Mouse (Mus musculus) hindbrain, postnatal 0 days (tissue): Measurements from ENCODE around the gene Ddx23. TPM values are rescaled to one million over a fixed set of nuclear protein-coding genes. Genes with fewer than 3 reads are reported as not detected.

ENCODE experiments used
- ATAC-seq: fragments of 200-750 bp; cut with Nextera tagmentation; 2 replicates; pipeline ENCODE4 v1.8.0; 2017; ENCODE audit warnings: mild to moderate bottlenecking, moderate TSS enrichment, moderate library complexity
- DNase-seq: peaks from one replicate; pipeline ENCODE4 v3.0.0-alpha.2; 2015; ENCODE audit warnings: low spot score
- H3K27ac ChIP-seq: fragments of 300-500 bp; sonication (generic); 2 replicates; pipeline ENCODE4 v1.5.1; 2014; ENCODE audit warnings: mild to moderate bottlenecking
- H3K27me3 ChIP-seq: fragments of 300-500 bp; sonication (generic); 2 replicates; pipeline ENCODE4 v1.6.1; 2014; ENCODE audit warnings: low read length, mixed read lengths; ENCODE audit not compliant: insufficient read depth
- H3K36me3 ChIP-seq: fragments of 300-500 bp; sonication (generic); 2 replicates; pipeline ENCODE4 v1.6.1; 2014; ENCODE audit warnings: low read length, mixed read lengths; ENCODE audit not compliant: insufficient read depth
- H3K4me1 ChIP-seq: fragments of 300-500 bp; sonication (generic); 2 replicates; pipeline ENCODE4 v1.6.1; 2014; ENCODE audit warnings: antibody characterized with exemption, low read length, mixed read lengths; ENCODE audit not compliant: insufficient read depth
- H3K4me2 ChIP-seq: fragments of 300-500 bp; sonication (generic); 2 replicates; pipeline ENCODE4 v1.6.1; 2014; ENCODE audit warnings: low read depth, mild to moderate bottlenecking, low read length, moderate library complexity, mixed read lengths
- H3K4me3 ChIP-seq: fragments of 300-500 bp; sonication (generic); 2 replicates; pipeline ENCODE4 v1.5.1; 2014; ENCODE audit warnings: low read length
- H3K9ac ChIP-seq: fragments of 300-500 bp; sonication (generic); replicated peaks from 2 replicates; pipeline ENCODE4 v1.6.1; 2014; ENCODE audit warnings: mild to moderate bottlenecking, low read length, moderate library complexity, mixed read lengths
- H3K9me3 ChIP-seq: fragments of 300-500 bp; sonication (generic); 2 replicates; pipeline ENCODE4 v1.6.1; 2016; ENCODE audit warnings: low read length, mixed read lengths
- CTCF ChIP-seq: IDR thresholded peaks from 2 replicates; pipeline ENCODE4 v1.5.1; 2016; ENCODE audit warnings: antibody characterized with exemption, control low read depth, low read depth
- WGBS: fragments of 180-500 bp; shearing (Covaris S2); extraction: QIAGEN DNeasy Blood & Tissue Kit; methylation state at CpG from one replicate; pipeline ENCODE4 v1.1.7; 2014; 5-methylcytosine and 5-hydroxymethylcytosine counted together
- polyA plus RNA-seq: library from polyadenylated mRNA; unstranded; fragments of >200 nt; fragmentation: Nextera tagmentation; extraction: Ambion mirVana; gene quantifications from 2 replicates; pipeline ENCODE4 v1.2.1, GENCODE M21; 2015
- total RNA-seq: library from RNA; depleted of rRNA; stranded (reverse); fragments of >200 nt; gene quantifications from 2 replicates; pipeline ENCODE4 v1.2.3, GENCODE M21; 2014

Gene Ddx23
- total and polyA plus RNA-seq, 2 experiments from 2014 or later: 20.1 to 52.9 TPM

DNA sequence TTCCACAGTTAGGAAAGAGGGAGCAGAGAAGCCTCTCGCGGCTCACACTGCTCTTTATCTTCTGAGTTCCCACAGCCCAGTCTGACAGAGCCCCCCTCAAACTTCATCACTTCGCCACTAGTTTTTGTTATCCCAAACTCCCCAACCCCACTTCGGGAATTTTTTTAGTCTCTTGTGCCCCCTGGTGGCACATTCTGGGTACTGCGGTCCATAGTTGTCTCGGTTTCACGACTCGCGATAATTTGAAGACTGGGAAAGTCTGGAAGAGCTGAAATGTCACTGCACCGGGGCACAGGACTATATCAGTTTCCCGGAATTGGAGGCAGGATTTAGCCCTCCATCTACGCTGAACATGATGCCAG is 45.5 kb downstream of the Ddx23 start:
- WGBS: under 1% methylated on average over 12 of the region's 12 CpGs
- H3K4me1 ChIP-seq: no peaks in the 10 kb centered on the region
- H3K27me3 ChIP-seq: no peaks in the 10 kb centered on the region
- no peak overlapping the region for H3K27ac ChIP-seq
- H3K36me3 ChIP-seq: no peaks in the 10 kb centered on the region
- no peak overlapping the region for H3K9ac ChIP-seq
- TF ChIP-seq CTCF: peak; percentile 91
- ATAC-seq (peak; percentile 78), DNase-seq (peak; percentile 87)
- no peaks in the 10 kb centered on the region for H3K9me3 ChIP-seq
- peak overlapping the region; percentile 11; the same call in 1 of the 2 replicates for H3K4me2 ChIP-seq
- no peak overlapping the region for H3K4me3 ChIP-seq

DNA sequence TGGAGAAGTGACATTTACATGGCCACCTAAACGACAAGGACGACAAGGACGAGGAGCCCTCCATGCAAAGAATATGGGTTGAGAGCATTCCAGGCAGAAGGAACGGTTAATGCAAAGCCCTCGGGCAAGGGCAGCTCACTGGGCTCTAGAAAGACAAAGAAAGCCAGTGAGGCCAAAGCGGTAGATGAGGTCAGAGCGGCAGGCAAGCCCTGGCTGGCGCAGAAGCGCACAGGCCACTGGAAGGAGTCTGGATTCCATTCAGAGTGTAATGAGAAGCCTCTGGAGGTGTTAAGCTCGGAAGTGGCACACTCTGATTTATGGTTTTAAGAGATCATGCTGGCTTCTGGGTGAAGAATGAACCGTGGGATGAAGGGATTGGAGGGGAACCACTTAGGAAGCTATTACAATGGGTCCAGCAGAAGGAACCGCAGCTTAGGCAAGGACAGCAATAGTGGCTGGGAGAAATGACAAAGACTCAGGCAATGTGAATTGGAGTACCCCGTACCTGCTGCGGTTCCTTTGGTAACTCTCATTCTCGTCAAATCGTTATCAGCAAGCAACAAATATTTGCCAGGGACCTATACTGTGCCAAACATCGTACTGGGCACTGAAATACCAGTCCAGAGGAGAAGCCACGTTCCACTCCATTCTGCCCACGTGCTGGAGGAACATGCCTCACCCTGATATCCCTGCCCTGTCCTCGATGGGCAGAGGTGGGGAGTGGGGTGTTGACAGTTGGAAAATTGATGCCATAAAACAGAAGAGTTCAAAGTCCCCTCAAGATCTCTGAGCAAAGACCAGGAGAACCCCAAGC is 46.1 kb downstream of the Ddx23 start:
- H3K9me3 ChIP-seq: no peaks in the 10 kb centered on the region
- H3K9ac ChIP-seq: no peak overlapping the region
- 48% methylated on average over 20 of the region's 20 CpGs for WGBS
- H3K36me3 ChIP-seq: no peaks in the 10 kb centered on the region
- no peak overlapping the region for H3K4me3 ChIP-seq
- no peaks in the 10 kb centered on the region for H3K27me3 ChIP-seq
- H3K4me2 ChIP-seq: 0 out of 2 replicates have a peak overlapping the region, but pooled peaks have one; percentile 11
- H3K4me1 ChIP-seq: no peaks in the 10 kb centered on the region
- 0 out of 2 replicates have a peak, but pooled peaks have one; percentile 12 for ATAC-seq
- no peak overlapping the region for H3K27ac ChIP-seq
- no peak for DNase-seq
- no peak for TF ChIP-seq CTCF

DNA sequence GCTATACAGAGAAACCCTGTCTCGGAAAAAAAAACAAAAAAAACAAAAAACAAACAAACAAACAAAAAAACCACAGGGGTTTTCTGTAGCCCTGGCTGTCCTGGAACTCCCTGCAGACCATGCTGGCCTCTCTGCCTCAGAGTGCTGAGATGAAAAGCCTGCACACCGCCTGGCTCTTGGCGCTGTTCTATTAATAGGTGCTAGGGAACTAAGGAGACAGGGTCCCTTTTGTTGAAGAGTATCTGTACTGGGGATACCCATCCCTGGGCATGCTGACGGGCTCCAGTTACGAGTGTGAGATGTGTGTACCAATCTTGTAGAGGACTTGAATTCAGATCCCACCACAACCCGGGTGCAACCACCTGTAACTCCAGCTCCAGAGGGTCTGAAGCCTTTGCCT is 46.9 kb downstream of the Ddx23 start:
- no peak overlapping the region for H3K27ac ChIP-seq
- no peak for TF ChIP-seq CTCF
- DNase-seq (no peak), ATAC-seq (no peak)
- 60% methylated on average over 6 of the region's 6 CpGs for WGBS
- H3K4me2 ChIP-seq: no peak overlapping the region
- no peak overlapping the region for H3K9ac ChIP-seq
- H3K36me3 ChIP-seq: no peaks in the 10 kb centered on the region
- no peaks in the 10 kb centered on the region for H3K27me3 ChIP-seq
- no peak overlapping the region for H3K4me3 ChIP-seq
- no peaks in the 10 kb centered on the region for H3K4me1 ChIP-seq
- H3K9me3 ChIP-seq: no peaks in the 10 kb centered on the region

DNA sequence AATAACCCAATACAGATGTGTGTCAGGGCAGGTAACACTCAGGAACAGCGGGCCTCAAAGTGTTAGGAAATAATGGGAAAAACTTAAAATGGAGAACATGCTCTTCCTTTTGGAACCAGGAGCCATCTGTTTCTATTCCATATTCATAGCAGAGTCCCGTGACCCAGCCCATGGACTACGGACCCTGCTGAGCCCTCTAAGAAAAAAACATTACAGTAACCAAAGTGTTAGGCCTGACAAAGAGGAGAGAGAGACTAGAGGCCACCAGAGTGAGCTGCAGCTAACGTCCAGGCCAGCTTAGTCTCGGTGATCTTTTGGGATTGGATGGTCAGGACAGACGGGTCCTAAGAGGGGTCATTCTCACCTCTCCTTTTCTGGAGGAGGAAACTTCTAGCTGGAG is 47.7 kb downstream of the Ddx23 start:
- 38% methylated on average over 6 of the region's 6 CpGs for whole genome bisulfite sequencing
- H3K27ac ChIP-seq: no peak overlapping the region

DNA sequence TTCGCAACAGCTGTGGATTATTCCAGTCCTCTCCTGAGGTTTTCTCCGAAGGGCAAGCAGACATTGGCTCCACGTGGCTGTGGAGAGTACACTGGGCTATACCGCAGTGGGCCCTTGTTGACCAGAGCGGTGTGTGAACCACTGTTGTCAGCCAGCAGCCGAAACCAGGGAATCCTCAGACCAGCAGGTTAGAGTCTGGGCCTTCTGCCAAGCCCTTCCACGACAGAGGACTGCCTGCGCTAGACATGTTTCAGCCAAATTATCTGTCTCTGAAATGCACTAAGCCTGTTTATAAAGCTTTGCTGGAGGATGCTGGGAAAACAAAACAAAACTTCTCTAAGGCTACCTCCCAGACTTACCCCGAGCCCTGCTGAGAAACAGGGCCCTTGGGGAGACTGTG is 48.1 kb downstream of the Ddx23 start:
- H3K36me3 ChIP-seq: no peaks in the 10 kb centered on the region
- TF ChIP-seq CTCF: no peak
- peak; percentile 58 for DNase-seq
- ATAC-seq: no peak
- no peak overlapping the region for H3K4me3 ChIP-seq
- 26% methylated on average over 9 of the region's 9 CpGs for WGBS
- H3K4me1 ChIP-seq: no peaks in the 10 kb centered on the region
- H3K27me3 ChIP-seq: no peaks in the 10 kb centered on the region
- H3K9me3 ChIP-seq: no peaks in the 10 kb centered on the region
- H3K27ac ChIP-seq: no peak overlapping the region
- no peak overlapping the region for H3K4me2 ChIP-seq
- H3K9ac ChIP-seq: no peak overlapping the region

More for the DNA sequence above, 47.7 kb downstream of the Ddx23 start:
- H3K4me3 ChIP-seq: no peak overlapping the region
- ATAC-seq (peak; percentile 39; the same call in 1 of the 2 replicates), DNase-seq (no peak)
- no peak for TF ChIP-seq CTCF
- H3K9ac ChIP-seq: no peak overlapping the region
- no peaks in the 10 kb centered on the region for H3K4me1 ChIP-seq
- H3K9me3 ChIP-seq: no peaks in the 10 kb centered on the region
- H3K36me3 ChIP-seq: no peaks in the 10 kb centered on the region
- no peak overlapping the region for H3K4me2 ChIP-seq
- H3K27me3 ChIP-seq: no peaks in the 10 kb centered on the region

DNA sequence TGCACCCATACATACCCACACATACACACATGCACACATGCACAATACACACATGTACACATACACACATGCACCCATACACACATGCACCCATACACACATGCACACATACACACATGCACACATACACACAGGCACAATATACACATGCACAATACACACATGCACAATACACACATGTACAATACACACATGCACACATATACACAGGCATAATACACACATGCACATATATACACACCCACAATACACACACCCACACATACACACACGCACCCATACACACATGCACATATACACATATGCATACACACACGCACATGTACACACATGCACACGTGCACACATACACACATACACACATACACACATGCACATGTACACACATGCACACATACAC is 50.5 kb downstream of the Ddx23 start:
- no peak overlapping the region for H3K27ac ChIP-seq
- no peak overlapping the region for H3K4me3 ChIP-seq
- H3K36me3 ChIP-seq: no peaks in the 10 kb centered on the region
- ATAC-seq: no peak
- H3K9me3 ChIP-seq: no peaks in the 10 kb centered on the region
- DNase-seq: no peak
- no peak overlapping the region for H3K4me2 ChIP-seq
- no peaks in the 10 kb centered on the region for H3K27me3 ChIP-seq
- no peak overlapping the region for H3K9ac ChIP-seq
- no peak for TF ChIP-seq CTCF
- peaks cover 9% of the 10 kb centered on the region for H3K4me1 ChIP-seq
- 99% methylated on average over 3 of the region's 3 CpGs for WGBS

DNA sequence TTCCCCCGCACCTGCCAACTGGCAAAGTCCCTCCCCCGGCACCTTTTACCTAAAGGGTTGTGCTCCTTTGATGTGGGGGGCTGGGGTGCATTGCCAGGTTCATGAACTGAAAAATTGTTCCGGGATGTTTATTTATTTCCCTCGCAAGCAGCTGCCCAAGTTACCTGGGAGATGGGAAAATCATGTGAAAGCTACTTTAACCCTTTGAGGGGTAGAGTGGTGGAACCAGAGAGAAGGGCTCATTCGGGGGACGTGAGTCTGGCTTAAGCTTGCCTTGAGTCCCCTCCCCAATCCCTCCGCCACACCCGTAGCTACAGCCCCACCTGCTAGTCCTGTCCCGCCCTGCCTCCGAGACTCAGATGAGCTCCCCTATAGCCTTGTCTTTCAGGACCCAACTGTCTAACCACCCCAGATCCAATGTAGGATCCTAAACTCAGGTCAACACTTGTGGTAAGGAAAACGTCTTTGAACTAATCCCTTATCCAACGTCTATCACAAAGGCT is 52.5 kb downstream of the Ddx23 start:
- Histone ChIP-seq H3K27me3 (no peaks in the 10 kb centered on the region), H3K4me3 (peak overlapping the region; percentile 89)
- 4% methylated on average over 12 of the region's 12 CpGs for WGBS

More for the DNA sequence above, 52.5 kb downstream of the Ddx23 start:
- Histone ChIP-seq H3K36me3 (no peaks in the 10 kb centered on the region), H3K9me3 (no peaks in the 10 kb centered on the region), H3K4me1 (peaks cover 9% of the 10 kb centered on the region), H3K9ac (peak overlapping the region; percentile 86), H3K27ac (peak overlapping the region; percentile 81), H3K4me2 (peak overlapping the region; percentile 86)
- peak; percentile 25 for DNase-seq
- no peak for ATAC-seq
- TF ChIP-seq CTCF: no peak
